ENCODE assay signal across 8 mouse cellular contexts in the genomic region with DNA sequence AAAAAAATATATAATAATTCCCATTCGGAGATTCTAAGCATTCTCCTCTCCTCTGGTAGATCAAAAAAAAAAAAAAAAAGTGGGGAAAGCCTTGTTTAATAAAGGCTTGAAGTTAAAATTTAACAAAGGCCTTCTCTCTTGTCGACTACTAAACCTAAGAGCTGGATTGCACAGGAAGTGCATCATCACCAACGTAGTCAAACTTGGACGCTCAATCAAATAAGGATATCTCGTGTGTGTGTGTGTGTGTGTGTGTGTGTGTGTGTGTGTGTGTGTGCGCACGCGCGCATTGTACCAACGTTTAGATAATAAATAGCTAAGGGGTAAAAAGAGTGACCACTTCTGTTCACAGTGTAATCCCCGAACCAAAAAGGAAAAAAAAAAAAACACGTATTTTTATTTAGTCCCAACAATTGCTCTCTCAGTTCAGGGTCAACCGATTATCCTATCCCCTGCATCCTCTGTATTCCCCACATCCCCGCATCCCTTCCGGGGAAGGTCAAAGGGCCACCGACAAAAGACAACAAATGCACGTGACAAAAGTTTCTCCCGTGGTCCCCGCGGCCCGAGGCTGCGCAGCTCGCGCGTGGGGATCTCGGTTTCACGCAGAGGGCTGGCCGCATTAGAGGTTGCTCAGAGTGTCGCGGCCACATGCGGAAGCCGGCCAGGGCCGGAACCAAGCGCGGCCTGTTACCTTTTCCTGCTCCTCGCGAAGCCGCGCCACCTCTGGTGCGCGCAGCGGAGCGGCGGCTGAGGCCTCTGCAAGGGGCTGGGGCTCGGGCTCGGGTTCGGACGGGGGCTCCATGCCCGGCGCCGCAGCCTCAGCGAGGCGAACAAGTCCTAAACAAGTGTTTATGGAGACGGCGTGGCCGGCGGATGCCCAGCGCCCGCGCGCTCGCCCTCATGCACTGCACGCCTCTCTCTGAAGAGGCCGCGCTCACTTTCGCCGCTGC. TPM values are rescaled to one million over a fixed set of nuclear protein-coding genes. Genes with fewer than 3 reads are reported as not detected.
DNase-seq lines count a peak whose midpoint lies in the region; ATAC-seq lines count a peak whose summit lies in the region.

No protein-coding gene starts in this region.

- peak; percentile 75 for ATAC-seq in intestine, embryonic 14.5 days (replicated peaks; ENCODE audit: low FRiP score, low TSS enrichment, low read depth)
- peak; percentile 80 for ATAC-seq in megakaryocyte progenitor cell, adult 5-6 weeks (replicated peaks; ENCODE audit: poor library complexity)

- WGBS in intestine, embryonic 14.5 days, result under 1% methylated on average over 67 of the region's 67 CpGs

- peak overlapping the region; percentile 85 for H3K27ac ChIP-seq in intestine, embryonic 14.5 days (ENCODE audit: low read depth)

- H3K36me3 ChIP-seq in intestine, embryonic 14.5 days (ENCODE audit: control insufficient read depth, insufficient read depth, low read length), result no peaks in the 10 kb centered on the region

- intact Hi-C loops in gastrocnemius, postnatal 14 days (cut with DNase I; ENCODE audit: low total_unique reads), result no loop called here
- intact Hi-C loops in left cerebral cortex, postnatal 10 days (cut with DNase I), result no loop called here

- peaks cover 5% of the 10 kb centered on the region; the same call in 1 of the 2 replicates for H3K4me1 ChIP-seq in intestine, embryonic 14.5 days (replicated peaks; ENCODE audit: control insufficient read depth, insufficient read depth, low read length)

- H3K9me3 ChIP-seq in intestine, embryonic 14.5 days (ENCODE audit: control insufficient read depth, low read length), result no peaks in the 10 kb centered on the region

- no peaks in the 10 kb centered on the region for H3K27me3 ChIP-seq in intestine, embryonic 14.5 days (replicated peaks; ENCODE audit: control insufficient read depth, insufficient read depth, low read length)

- peak overlapping the region; percentile 89 for H3K9ac ChIP-seq in intestine, embryonic 14.5 days (ENCODE audit: low read length)

- peak; percentile 70 for DNase-seq in adipocyte (ENCODE audit: low spot score)
- DNase-seq in embryo, embryonic 10.5 days (ENCODE audit: low spot score), result peak; percentile 77
- peak; percentile 49 for DNase-seq in gastrocnemius, postnatal 14 days
- DNase-seq in intestine, embryonic 14.5 days (ENCODE audit: low spot score), result peak; percentile 91
- peak; percentile 50 to 79 for DNase-seq in left cerebral cortex, postnatal 10 days (ENCODE audit: extremely low spot score in 1 of 2, low spot score in 2 of 2)
- peak; percentile 73 to 78 for DNase-seq in right cerebral cortex, postnatal 10 days (ENCODE audit: low spot score in 2 of 2)
- peak; percentile 65 for DNase-seq in urinary bladder, postnatal 14 days (ENCODE audit: low spot score)

- H3K4me3 ChIP-seq in intestine, embryonic 14.5 days (ENCODE audit: low read depth, low read length), result peak overlapping the region; percentile 94

- H3K4me2 ChIP-seq in intestine, embryonic 14.5 days (ENCODE audit: low read length), result peak overlapping the region; percentile 65

RNA-seq across cellular contexts. Expression of gene Uri1, which starts 4.7 kb away (rescaled TPM):
- total RNA-seq in gastrocnemius, postnatal 14 days (2021), result 10 to 100 TPM; 25.6 to 26.9 TPM
- polyA plus RNA-seq in intestine, embryonic 14.5 days (2014; fragmentation: Nextera tagmentation; extraction: Ambion mirVana), result 51.3 and 51.6 TPM in 2 replicates
- 10 to 100 TPM; 39.5 to 40.5 TPM for total RNA-seq in left cerebral cortex, postnatal 10 days (2021)
- total RNA-seq in megakaryocyte progenitor cell, adult 5-6 weeks (2015), result 71.7 and 75.5 TPM in 2 replicates
- 55.9 and 62.8 TPM in 2 replicates for total RNA-seq in megakaryocyte progenitor cell, adult 5-6 weeks (2017)

Comparison
In these comparisons a context has a peak if more than half of its experiments do, and no peak if none do; other contexts are left out.
1. Peak in every context shown above with its lines: DNase-seq, ATAC-seq, H3K4me3 ChIP-seq and H3K27ac ChIP-seq.